Mouse (Mus musculus): Measurements from ENCODE around the gene 4930544D05Rik. TPM values are rescaled to one million over a fixed set of nuclear protein-coding genes. Genes with fewer than 3 reads are reported as not detected.

The 4930544D05Rik gene
- polyA plus RNA-seq, 1 experiment from 2014 or later = not detected

DNA sequence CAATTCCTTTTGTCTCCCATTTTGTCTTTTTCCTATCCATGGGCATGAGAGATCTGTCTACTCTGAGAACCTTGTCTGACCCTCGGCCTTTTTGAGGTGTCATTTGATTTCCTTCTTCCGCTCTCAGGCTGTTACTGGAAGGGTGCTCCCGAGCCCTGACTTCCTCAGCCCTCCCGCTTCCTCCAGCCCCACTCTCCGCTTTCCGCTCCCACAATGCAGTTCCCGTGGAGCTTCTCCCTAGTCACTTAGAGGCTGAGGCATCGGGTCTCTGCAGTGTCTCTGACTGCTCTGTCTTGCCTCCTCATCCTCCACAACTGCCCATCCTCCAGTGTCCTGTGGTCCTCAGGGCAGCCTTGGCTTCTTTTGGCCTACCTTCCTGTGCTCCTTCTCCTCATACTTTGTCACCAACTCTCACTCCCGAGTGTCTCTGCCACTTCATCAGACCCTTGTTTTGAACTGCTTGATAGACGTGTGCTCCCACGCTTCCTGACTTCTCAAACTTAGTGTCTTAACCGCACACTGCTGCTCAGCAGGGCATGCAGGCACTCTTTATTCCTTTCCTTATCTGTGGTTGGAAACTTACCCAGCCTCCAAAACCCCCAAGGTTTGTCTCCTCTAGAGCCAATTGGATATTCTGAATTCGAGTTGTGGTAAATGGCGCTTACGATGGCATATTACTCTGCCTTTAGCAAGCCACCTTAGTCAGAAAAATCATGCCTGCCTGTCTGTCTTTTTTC, 21.2 kb upstream of the 4930544D05Rik start:
- Histone ChIP-seq H3K27ac (replicated peaks) (no peak overlapping the region), H3K4me3 (ENCODE audit: low read depth, low read length) (no peak overlapping the region), H3K27me3 (ENCODE audit: control insufficient read depth, insufficient read depth, low read length) (no peaks in the 10 kb centered on the region), H3K9ac (ENCODE audit: low read length) (no peak overlapping the region), H3K36me3 (ENCODE audit: control insufficient read depth, insufficient read depth, low read length) (peaks cover 5% of the 10 kb centered on the region), H3K4me2 (replicated peaks; ENCODE audit: low read depth) (no peak overlapping the region), H3K9me3 (ENCODE audit: control insufficient read depth, low read length) (no peaks in the 10 kb centered on the region), H3K4me1 (replicated peaks; ENCODE audit: control insufficient read depth, insufficient read depth) (peaks cover 3% of the 10 kb centered on the region; the same call in 1 of the 2 replicates)
- ATAC-seq (ENCODE audit: low FRiP score, low TSS enrichment) (no peak), DNase-seq (ENCODE audit: low spot score) (peak; percentile 12)
- WGBS = 78% methylated on average over 15 of the region's 15 CpGs
- TF ChIP-seq EP300 (optimal IDR thresholded peaks at IDR 0.05) (no peak), CTCF (IDR thresholded peaks at IDR 0.05; ENCODE audit: low read depth) (no peak)

- Histone ChIP-seq H3K4me1 (replicated peaks; ENCODE audit: control insufficient read depth, insufficient read depth) (peaks cover 3% of the 10 kb centered on the region; the same call in 1 of the 2 replicates), H3K4me3 (ENCODE audit: low read depth, low read length) (no peak overlapping the region), H3K36me3 (ENCODE audit: control insufficient read depth, insufficient read depth, low read length) (peaks cover 5% of the 10 kb centered on the region), H3K27ac (replicated peaks) (peak overlapping the region; percentile 76), H3K9me3 (ENCODE audit: control insufficient read depth, low read length) (no peaks in the 10 kb centered on the region), H3K27me3 (ENCODE audit: control insufficient read depth, insufficient read depth, low read length) (no peaks in the 10 kb centered on the region), H3K4me2 (replicated peaks; ENCODE audit: low read depth) (no peak overlapping the region), H3K9ac (ENCODE audit: low read length) (no peak overlapping the region)
- TF ChIP-seq CTCF (IDR thresholded peaks at IDR 0.05; ENCODE audit: low read depth) (no peak), EP300 (optimal IDR thresholded peaks at IDR 0.05) (no peak)
- ATAC-seq (ENCODE audit: low FRiP score, low TSS enrichment) (peak; percentile 69), DNase-seq (ENCODE audit: low spot score) (peak; percentile 36)
- WGBS = 33% methylated on average over 2 of the region's 2 CpGs
Measured at GRCm38 (mm10) chr11:70595638-70596037, 20.0 kb upstream of the 4930544D05Rik start.

DNA sequence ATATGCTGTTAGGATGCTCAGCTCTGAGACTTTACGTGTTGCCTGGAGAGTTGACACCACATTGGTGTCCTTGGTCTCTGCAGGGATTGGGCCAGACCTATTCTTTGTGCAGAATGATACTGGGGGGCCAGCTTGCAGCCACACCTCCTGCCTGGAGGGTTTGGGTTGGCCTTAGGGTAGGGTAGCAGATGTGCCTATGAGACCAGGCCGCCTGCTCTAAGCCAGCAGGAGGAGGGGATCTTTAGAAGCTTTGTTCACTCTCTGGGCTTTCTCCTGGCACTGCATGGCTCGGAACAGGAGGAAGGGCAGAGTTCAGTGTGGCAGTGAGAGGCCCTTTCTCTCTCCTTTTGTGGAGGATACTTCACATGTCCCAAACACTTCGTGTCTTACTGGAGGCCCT, 19.6 kb upstream of the 4930544D05Rik start:
- Histone ChIP-seq H3K4me3 (ENCODE audit: low read depth, low read length) (no peak overlapping the region), H3K4me2 (replicated peaks; ENCODE audit: low read depth) (no peak overlapping the region), H3K27ac (replicated peaks) (peak overlapping the region; percentile 76), H3K27me3 (ENCODE audit: control insufficient read depth, insufficient read depth, low read length) (no peaks in the 10 kb centered on the region), H3K9me3 (ENCODE audit: control insufficient read depth, low read length) (no peaks in the 10 kb centered on the region), H3K9ac (ENCODE audit: low read length) (no peak overlapping the region), H3K4me1 (replicated peaks; ENCODE audit: control insufficient read depth, insufficient read depth) (peaks cover 3% of the 10 kb centered on the region; the same call in 1 of the 2 replicates), H3K36me3 (ENCODE audit: control insufficient read depth, insufficient read depth, low read length) (peaks cover 5% of the 10 kb centered on the region)
- WGBS = 53% methylated on average over 4 of the region's 4 CpGs
- DNase-seq (ENCODE audit: low spot score) (peak; percentile 19), ATAC-seq (ENCODE audit: low FRiP score, low TSS enrichment) (no peak)
- TF ChIP-seq EP300 (optimal IDR thresholded peaks at IDR 0.05) = no peak
- TF ChIP-seq CTCF (IDR thresholded peaks at IDR 0.05; ENCODE audit: low read depth) = no peak

DNA sequence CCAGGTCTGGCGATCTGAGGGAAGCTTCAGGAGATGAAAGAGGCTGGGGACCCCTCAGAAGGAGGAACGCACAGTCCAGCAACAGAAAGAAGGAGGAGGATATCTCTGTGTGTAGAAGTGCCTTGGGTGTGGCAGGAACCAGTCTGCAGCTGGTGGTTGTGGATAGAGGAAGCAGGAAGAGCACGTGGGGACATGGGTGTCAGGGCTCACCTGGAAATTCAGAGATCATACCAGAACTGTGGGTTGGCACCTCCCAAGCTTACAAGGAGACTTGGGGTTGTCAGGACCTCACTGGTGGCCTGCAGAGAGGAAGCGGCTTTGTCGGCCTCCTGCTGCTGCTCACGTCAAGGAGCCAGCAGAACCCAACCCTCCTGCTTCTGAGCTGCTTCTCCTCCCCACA, 18.3 kb upstream of the 4930544D05Rik start:
- no peaks in the 10 kb centered on the region for H3K27me3 ChIP-seq (ENCODE audit: control insufficient read depth, insufficient read depth, low read length)
- no peaks in the 10 kb centered on the region for H3K9me3 ChIP-seq (ENCODE audit: control insufficient read depth, low read length)
- TF ChIP-seq EP300 (optimal IDR thresholded peaks at IDR 0.05) = no peak
- no peak for TF ChIP-seq CTCF (IDR thresholded peaks at IDR 0.05; ENCODE audit: low read depth)
- no peak overlapping the region for H3K4me2 ChIP-seq (replicated peaks; ENCODE audit: low read depth)
- peak overlapping the region; percentile 30; the same call in 1 of the 2 replicates for H3K27ac ChIP-seq (replicated peaks)
- DNase-seq (ENCODE audit: low spot score) (no peak), ATAC-seq (ENCODE audit: low FRiP score, low TSS enrichment) (peak; percentile 45; the same call in 1 of the 2 replicates)
- H3K36me3 ChIP-seq (ENCODE audit: control insufficient read depth, insufficient read depth, low read length) = peaks cover 13% of the 10 kb centered on the region
- 75% methylated on average over 6 of the region's 6 CpGs for WGBS
- H3K4me3 ChIP-seq (ENCODE audit: low read depth, low read length) = no peak overlapping the region
- H3K4me1 ChIP-seq (replicated peaks; ENCODE audit: control insufficient read depth, insufficient read depth) = peaks cover 3% of the 10 kb centered on the region; the same call in 1 of the 2 replicates
- no peak overlapping the region for H3K9ac ChIP-seq (ENCODE audit: low read length)

DNA sequence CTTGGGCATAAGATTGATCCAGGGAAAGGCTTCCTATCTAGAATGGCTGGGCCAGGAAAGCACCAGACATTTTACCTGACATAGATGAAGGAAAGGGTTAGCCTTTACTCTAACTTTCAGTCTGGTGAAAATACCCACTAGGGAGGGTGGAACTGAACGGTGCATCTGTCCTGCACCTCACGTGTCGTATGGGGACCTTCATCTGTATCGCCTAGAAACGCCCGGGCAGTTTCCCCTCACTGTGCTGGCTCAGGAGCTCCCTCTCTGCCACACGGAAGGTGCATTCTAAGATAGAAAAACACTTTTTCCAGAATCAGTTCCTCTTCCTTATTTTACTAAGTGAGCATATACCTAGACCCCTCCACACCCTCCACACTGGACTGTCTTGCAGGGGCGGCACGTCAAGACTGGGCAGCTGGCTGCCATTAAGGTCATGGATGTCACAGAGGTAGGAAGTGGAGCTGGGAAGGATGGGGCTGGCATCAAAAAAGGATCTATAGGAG, 17.1 kb upstream of the 4930544D05Rik start:
- no peak overlapping the region for H3K4me3 ChIP-seq (ENCODE audit: low read depth, low read length)
- ATAC-seq (ENCODE audit: low FRiP score, low TSS enrichment) = no peak
- peaks cover 3% of the 10 kb centered on the region; the same call in 1 of the 2 replicates for H3K4me1 ChIP-seq (replicated peaks; ENCODE audit: control insufficient read depth, insufficient read depth)
- TF ChIP-seq EP300 (optimal IDR thresholded peaks at IDR 0.05) (no peak), CTCF (IDR thresholded peaks at IDR 0.05; ENCODE audit: low read depth) (no peak)
- no peak for DNase-seq (ENCODE audit: low spot score)
- no peak overlapping the region for H3K9ac ChIP-seq (ENCODE audit: low read length)
- H3K9me3 ChIP-seq (ENCODE audit: control insufficient read depth, low read length) = no peaks in the 10 kb centered on the region
- H3K27ac ChIP-seq (replicated peaks) = no peak overlapping the region
- WGBS = 86% methylated on average over 9 of the region's 9 CpGs
- H3K27me3 ChIP-seq (ENCODE audit: control insufficient read depth, insufficient read depth, low read length) = no peaks in the 10 kb centered on the region
- H3K4me2 ChIP-seq (replicated peaks; ENCODE audit: low read depth) = no peak overlapping the region
- peaks cover 16% of the 10 kb centered on the region for H3K36me3 ChIP-seq (ENCODE audit: control insufficient read depth, insufficient read depth, low read length)

DNA sequence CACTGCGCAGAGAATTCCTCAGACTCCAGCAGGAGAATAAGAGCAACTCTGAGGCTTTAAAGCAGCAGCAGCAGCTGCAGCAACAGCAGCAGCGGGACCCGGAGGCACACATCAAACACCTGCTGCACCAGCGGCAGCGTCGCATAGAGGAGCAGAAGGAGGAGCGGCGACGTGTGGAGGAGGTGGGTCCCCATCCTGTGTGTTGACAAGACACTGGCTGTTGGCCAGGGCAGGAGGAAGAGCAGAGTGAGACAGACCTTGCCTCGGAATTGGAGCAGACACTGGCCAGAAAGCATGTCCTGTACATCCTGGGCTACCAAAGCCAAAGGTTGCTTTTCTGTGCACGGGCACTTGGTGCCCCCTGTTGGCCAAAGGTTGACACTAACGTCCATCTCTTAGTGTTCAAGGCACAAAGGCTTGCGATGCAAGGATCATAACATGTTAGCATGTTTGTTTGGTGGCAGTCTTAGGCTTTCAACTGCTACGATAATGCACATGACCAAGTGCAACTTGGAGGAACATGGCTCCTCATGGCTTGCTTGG, 10.6 kb upstream of the 4930544D05Rik start:
- Histone ChIP-seq H3K27me3 (ENCODE audit: control insufficient read depth, insufficient read depth, low read length) (no peaks in the 10 kb centered on the region), H3K9me3 (ENCODE audit: control insufficient read depth, low read length) (no peaks in the 10 kb centered on the region), H3K4me2 (replicated peaks; ENCODE audit: low read depth) (no peak overlapping the region), H3K9ac (ENCODE audit: low read length) (no peak overlapping the region), H3K36me3 (ENCODE audit: control insufficient read depth, insufficient read depth, low read length) (peaks cover 39% of the 10 kb centered on the region), H3K4me1 (replicated peaks; ENCODE audit: control insufficient read depth, insufficient read depth) (no peaks in the 10 kb centered on the region), H3K27ac (replicated peaks) (no peak overlapping the region), H3K4me3 (ENCODE audit: low read depth, low read length) (no peak overlapping the region)
- WGBS = 63% methylated on average over 14 of the region's 14 CpGs
- DNase-seq (ENCODE audit: low spot score) (peak; percentile 82), ATAC-seq (ENCODE audit: low FRiP score, low TSS enrichment) (no peak)
- TF ChIP-seq CTCF (IDR thresholded peaks at IDR 0.05; ENCODE audit: low read depth) = peak; percentile 96
- no peak for TF ChIP-seq EP300 (optimal IDR thresholded peaks at IDR 0.05)

All from stomach, postnatal 0 days (tissue).